Mouse (Mus musculus): ENCODE measurements at regions not wholly inside any gene's neighbourhood (a gene's known extent, or its start where the extent isn't known, plus 50 kb on each side); places are given as distances from the start of the nearest gene placed in this dataset.

- H3K27ac ChIP-seq (replicated peaks): no peak overlapping the region
- DNase-seq (ENCODE audit: low spot score): no peak
Measured at GRCm38 (mm10) chr12:107600576-107600975, 112.1 kb downstream of the 3110018I06Rik start.

DNA sequence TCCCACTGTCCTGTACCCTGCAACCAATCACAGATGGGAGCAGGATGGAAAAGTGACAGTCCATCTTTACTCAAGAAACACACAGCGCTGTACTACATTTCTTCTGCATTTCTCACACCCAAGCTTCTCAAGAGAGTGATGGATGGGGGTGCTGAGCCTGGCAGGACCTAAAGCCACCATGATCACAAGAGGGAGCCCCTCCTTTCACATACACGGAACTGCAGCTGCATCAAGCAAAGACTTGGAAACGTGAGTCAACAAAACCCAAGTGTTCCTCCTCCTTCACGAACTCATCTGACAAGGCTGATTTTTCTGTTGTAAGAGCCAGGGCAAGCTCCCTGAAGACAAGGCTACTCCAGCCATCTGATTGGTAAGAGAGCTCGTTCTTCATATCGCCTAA is 120.5 kb downstream of the 3110018I06Rik start:
- no peak overlapping the region for H3K27ac ChIP-seq (replicated peaks)
- H3K9me3 ChIP-seq (replicated peaks): peaks cover 5% of the 10 kb centered on the region; the same call in 1 of the 2 replicates
- H3K4me1 ChIP-seq: no peaks in the 10 kb centered on the region
- H3K36me3 ChIP-seq: no peaks in the 10 kb centered on the region
- DNase-seq (ENCODE audit: low spot score): no peak
- 86% methylated on average over 6 of the region's 6 CpGs for WGBS
- no peak overlapping the region for H3K4me3 ChIP-seq
- no peaks in the 10 kb centered on the region for H3K27me3 ChIP-seq (ENCODE audit: low read depth, poor library complexity, severe bottlenecking)

More at GRCm38 (mm10) chr12:107600576-107600975, 112.1 kb downstream of the 3110018I06Rik start:
- Histone ChIP-seq H3K36me3 (no peaks in the 10 kb centered on the region), H3K4me3 (no peak overlapping the region), H3K27me3 (ENCODE audit: low read depth, poor library complexity, severe bottlenecking) (no peaks in the 10 kb centered on the region), H3K9me3 (replicated peaks) (no peaks in the 10 kb centered on the region), H3K4me1 (peaks cover 5% of the 10 kb centered on the region; the same call in 1 of the 2 replicates)
- WGBS: 92% methylated on average over 5 of the region's 5 CpGs

- Histone ChIP-seq H3K27ac (replicated peaks) (no peak overlapping the region), H3K9me3 (replicated peaks) (peaks cover 5% of the 10 kb centered on the region; the same call in 1 of the 2 replicates), H3K4me3 (no peak overlapping the region), H3K36me3 (no peaks in the 10 kb centered on the region), H3K4me1 (no peaks in the 10 kb centered on the region), H3K27me3 (ENCODE audit: low read depth, poor library complexity, severe bottlenecking) (no peaks in the 10 kb centered on the region)
- WGBS: 86% methylated on average over 4 of the region's 4 CpGs
- no peak for DNase-seq (ENCODE audit: low spot score)
Measured at GRCm38 (mm10) chr12:107609986-107610385, 121.6 kb downstream of the 3110018I06Rik start.

- 80% methylated on average over 16 of the region's 16 CpGs for WGBS
- Histone ChIP-seq H3K4me3 (no peak overlapping the region), H3K27me3 (ENCODE audit: low read depth, poor library complexity, severe bottlenecking) (no peaks in the 10 kb centered on the region), H3K27ac (replicated peaks) (peak overlapping the region; percentile 18), H3K36me3 (no peaks in the 10 kb centered on the region), H3K9me3 (replicated peaks) (no peaks in the 10 kb centered on the region), H3K4me1 (0 out of 2 replicates have a peak, but pooled peaks cover 9% of the 10 kb centered on the region)
- DNase-seq (ENCODE audit: low spot score): no peak
Measured at GRCm38 (mm10) chr12:107617212-107617994, 129.0 kb downstream of the 3110018I06Rik start.

GRCm38 (mm10) chr12:107624446-107624845 is 136.0 kb downstream of the 3110018I06Rik start:
- Histone ChIP-seq H3K4me3 (no peak overlapping the region), H3K9me3 (replicated peaks) (no peaks in the 10 kb centered on the region), H3K27me3 (ENCODE audit: low read depth, poor library complexity, severe bottlenecking) (no peaks in the 10 kb centered on the region), H3K27ac (replicated peaks) (no peak overlapping the region), H3K4me1 (peaks cover 5% of the 10 kb centered on the region), H3K36me3 (no peaks in the 10 kb centered on the region)
- 88% methylated on average over 3 of the region's 3 CpGs for WGBS
- no peak for DNase-seq (ENCODE audit: low spot score)

GRCm38 (mm10) chr12:107648008-107648407 is 159.6 kb downstream of the 3110018I06Rik start:
- no peak for DNase-seq (ENCODE audit: low spot score)
- no peaks in the 10 kb centered on the region for H3K9me3 ChIP-seq (replicated peaks)
- H3K36me3 ChIP-seq: no peaks in the 10 kb centered on the region
- no peak overlapping the region for H3K4me3 ChIP-seq
- no peaks in the 10 kb centered on the region for H3K27me3 ChIP-seq (ENCODE audit: low read depth, poor library complexity, severe bottlenecking)
- WGBS: 94% methylated on average over 9 of the region's 9 CpGs
- H3K27ac ChIP-seq (replicated peaks): no peak overlapping the region
- H3K4me1 ChIP-seq: peaks cover 13% of the 10 kb centered on the region

- Histone ChIP-seq H3K27ac (replicated peaks) (peak overlapping the region; percentile 74), H3K36me3 (no peaks in the 10 kb centered on the region), H3K27me3 (ENCODE audit: low read depth, poor library complexity, severe bottlenecking) (no peaks in the 10 kb centered on the region), H3K4me1 (peaks cover 32% of the 10 kb centered on the region), H3K4me3 (no peak overlapping the region), H3K9me3 (replicated peaks) (no peaks in the 10 kb centered on the region)
- DNase-seq (ENCODE audit: low spot score): peak; percentile 36
- 51% methylated on average over 3 of the region's 3 CpGs for WGBS
Measured at GRCm38 (mm10) chr12:107652126-107652728, 163.8 kb downstream of the 3110018I06Rik start.

DNA sequence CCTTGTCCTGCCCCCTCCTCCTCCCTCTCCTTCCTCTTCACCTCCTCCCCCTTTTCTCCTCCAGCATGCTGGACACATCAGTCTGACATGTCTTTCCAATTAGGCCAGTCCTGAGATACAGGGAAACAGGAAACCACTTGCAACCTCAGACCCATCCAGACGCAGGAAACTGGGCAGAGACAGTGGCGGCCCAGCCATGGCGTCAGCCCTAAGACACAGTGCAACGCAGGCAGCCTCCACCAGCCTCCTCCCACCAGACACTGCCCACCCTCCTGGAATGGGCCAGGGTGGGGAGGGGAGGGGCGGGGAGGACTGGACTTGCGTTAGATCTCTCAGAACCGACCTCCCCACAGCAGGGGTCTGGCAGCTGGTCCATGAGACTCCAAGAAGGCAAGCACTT is 164.7 kb downstream of the 3110018I06Rik start:
- H3K27me3 ChIP-seq (ENCODE audit: low read depth, poor library complexity, severe bottlenecking): no peaks in the 10 kb centered on the region
- 36% methylated on average over 7 of the region's 7 CpGs for WGBS
- peak; percentile 45 for DNase-seq (ENCODE audit: low spot score)
- no peak overlapping the region for H3K4me3 ChIP-seq
- H3K27ac ChIP-seq (replicated peaks): peak overlapping the region; percentile 74
- H3K36me3 ChIP-seq: no peaks in the 10 kb centered on the region
- H3K9me3 ChIP-seq (replicated peaks): no peaks in the 10 kb centered on the region
- H3K4me1 ChIP-seq: peaks cover 32% of the 10 kb centered on the region

DNA sequence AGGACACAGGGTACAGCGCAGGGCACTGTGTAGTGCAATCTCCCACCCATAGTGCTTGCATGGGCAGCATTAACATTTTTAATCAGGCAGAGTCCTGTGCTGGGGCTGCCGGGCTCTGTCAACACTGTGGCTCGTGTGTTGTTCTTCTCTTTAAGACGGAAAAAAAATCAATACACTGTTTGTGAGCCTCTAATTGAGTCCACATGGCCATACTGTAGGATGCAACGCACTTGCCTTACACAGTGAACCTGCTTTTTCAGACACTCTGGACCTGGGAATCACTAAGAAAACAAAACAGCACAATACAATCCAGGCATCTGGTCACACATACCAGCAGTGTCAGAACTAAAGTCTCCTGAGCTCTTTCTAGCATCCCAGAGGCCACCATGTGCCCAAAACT is 168.4 kb downstream of the 3110018I06Rik start:
- H3K27ac ChIP-seq (replicated peaks): 0 out of 2 replicates have a peak overlapping the region, but pooled peaks have one; percentile 3
- 65% methylated on average over 5 of the region's 5 CpGs for WGBS
- peaks cover 48% of the 10 kb centered on the region for H3K4me1 ChIP-seq

GRCm38 (mm10) chr12:107658241-107658640 is 169.8 kb downstream of the 3110018I06Rik start:
- Histone ChIP-seq H3K27ac (replicated peaks) (no peak overlapping the region; the same call in none of the 2 replicates), H3K27me3 (ENCODE audit: low read depth, poor library complexity, severe bottlenecking) (peaks cover 19% of the 10 kb centered on the region), H3K9me3 (replicated peaks) (no peaks in the 10 kb centered on the region), H3K4me1 (peaks cover 48% of the 10 kb centered on the region), H3K36me3 (no peaks in the 10 kb centered on the region), H3K4me3 (no peak overlapping the region)
- WGBS: 85% methylated on average over 12 of the region's 12 CpGs
- DNase-seq (ENCODE audit: low spot score): no peak

More for the DNA sequence above, 168.4 kb downstream of the 3110018I06Rik start:
- DNase-seq (ENCODE audit: low spot score): no peak
- peaks cover 19% of the 10 kb centered on the region for H3K27me3 ChIP-seq (ENCODE audit: low read depth, poor library complexity, severe bottlenecking)
- no peaks in the 10 kb centered on the region for H3K9me3 ChIP-seq (replicated peaks)
- no peak overlapping the region for H3K4me3 ChIP-seq
- no peaks in the 10 kb centered on the region for H3K36me3 ChIP-seq

DNA sequence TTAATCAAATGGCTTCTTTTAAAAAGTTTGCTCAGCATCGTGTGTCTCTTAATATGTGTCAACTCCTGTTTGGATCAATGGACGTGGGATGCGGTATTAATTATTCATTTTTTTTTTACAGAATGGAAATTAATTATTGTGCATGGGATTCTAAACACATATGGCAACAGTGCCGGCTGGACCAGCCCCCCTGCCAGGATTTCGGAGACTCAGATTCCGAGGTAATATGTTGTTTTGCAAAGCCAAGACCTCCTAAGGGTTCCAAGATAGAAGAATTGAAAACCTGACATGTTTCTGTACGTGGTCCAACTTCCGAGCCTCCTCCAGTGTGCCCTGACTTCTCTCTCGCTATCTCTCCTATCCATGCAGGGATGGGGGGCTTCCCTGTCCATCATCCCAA is 170.4 kb downstream of the 3110018I06Rik start:
- 79% methylated on average over 9 of the region's 9 CpGs for WGBS
- H3K27me3 ChIP-seq (ENCODE audit: low read depth, poor library complexity, severe bottlenecking): peaks cover 19% of the 10 kb centered on the region
- H3K4me1 ChIP-seq: peaks cover 48% of the 10 kb centered on the region
- H3K4me3 ChIP-seq: no peak overlapping the region
- DNase-seq (ENCODE audit: low spot score): no peak
- H3K27ac ChIP-seq (replicated peaks): peak overlapping the region; percentile 13; the same call in 1 of the 2 replicates
- no peaks in the 10 kb centered on the region for H3K36me3 ChIP-seq
- no peaks in the 10 kb centered on the region for H3K9me3 ChIP-seq (replicated peaks)

DNA sequence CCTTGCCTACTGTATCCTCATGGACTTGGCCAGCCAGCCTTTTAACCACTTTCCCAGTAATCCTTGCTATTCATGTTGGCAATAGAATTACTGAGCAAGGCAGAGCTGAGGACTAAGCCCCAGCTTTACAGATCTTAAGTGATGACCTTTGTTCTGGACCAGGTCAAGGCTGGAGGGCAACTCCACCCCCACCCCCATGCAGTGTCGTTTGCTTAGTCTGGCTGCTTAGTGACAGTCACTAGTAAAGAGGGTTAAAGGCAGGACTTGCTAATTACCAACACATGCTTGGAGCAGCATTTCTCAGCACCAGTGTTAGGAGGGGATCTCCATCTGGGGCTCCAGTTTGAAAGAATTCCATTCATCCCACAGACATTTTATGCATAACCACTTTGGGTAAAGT is 174.2 kb downstream of the 3110018I06Rik start:
- peak; percentile 73 for DNase-seq (ENCODE audit: low spot score)
- Histone ChIP-seq H3K4me1 (peaks cover 41% of the 10 kb centered on the region), H3K4me3 (no peak overlapping the region), H3K9me3 (replicated peaks) (no peaks in the 10 kb centered on the region), H3K27ac (replicated peaks) (peak overlapping the region; percentile 71; the same call in 1 of the 2 replicates), H3K36me3 (no peaks in the 10 kb centered on the region), H3K27me3 (ENCODE audit: low read depth, poor library complexity, severe bottlenecking) (peaks cover 19% of the 10 kb centered on the region)
- 0% methylated on average over 1 of the region's 1 CpGs for WGBS

GRCm38 (mm10) chr12:107667836-107668235 is 179.4 kb downstream of the 3110018I06Rik start:
- no peak overlapping the region for H3K27ac ChIP-seq (replicated peaks)
- no peaks in the 10 kb centered on the region for H3K9me3 ChIP-seq (replicated peaks)
- no peaks in the 10 kb centered on the region; the same call in 1 of the 2 replicates for H3K27me3 ChIP-seq (ENCODE audit: low read depth, poor library complexity, severe bottlenecking)
- no peak for DNase-seq (ENCODE audit: low spot score)
- WGBS: 87% methylated on average over 3 of the region's 3 CpGs
- H3K36me3 ChIP-seq: no peaks in the 10 kb centered on the region
- peaks cover 13% of the 10 kb centered on the region for H3K4me1 ChIP-seq
- no peak overlapping the region for H3K4me3 ChIP-seq

All from midbrain, embryonic 10.5 days (tissue).